ENCODE assay signal across 20 mouse cellular contexts in the genomic region with DNA sequence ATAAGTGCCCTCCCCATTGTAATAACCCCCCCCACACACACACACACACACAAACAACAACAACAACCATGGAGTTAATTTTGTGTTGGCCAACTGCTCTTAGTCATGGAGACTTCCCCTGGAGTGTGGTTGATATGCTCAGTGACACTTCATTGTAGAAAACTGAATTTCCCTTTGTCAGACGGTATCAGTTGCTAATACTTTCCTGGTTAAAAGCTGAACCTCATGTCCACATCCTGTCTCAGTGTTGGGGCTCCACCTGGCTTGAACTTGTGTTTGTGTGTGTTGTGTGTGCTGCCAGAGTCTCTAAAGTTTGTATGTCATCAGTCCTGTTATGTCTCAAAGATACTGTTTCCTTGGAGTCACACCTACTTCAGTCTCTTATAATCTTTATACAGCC. TPM values are rescaled to one million over a fixed set of nuclear protein-coding genes. Genes with fewer than 3 reads are reported as not detected.
"Had no signal": no experiment of that assay in that cellular context is flagged by ENCODE, and none has a peak within 500 bp of the region (broad histone marks: within the 10 kb centered on the region; RNA-seq: fewer than 3 reads in every experiment).

No protein-coding gene starts in this region.

- H3K27me3 ChIP-seq: midbrain, embryonic 12.5 days; neural tube, embryonic 13.5 days; neural tube, embryonic 15.5 days; stomach, embryonic 15.5 days had no signal

- H3K4me2 ChIP-seq: lung, embryonic 14.5 days; midbrain, embryonic 12.5 days; neural tube, embryonic 13.5 days; neural tube, embryonic 15.5 days; stomach, embryonic 15.5 days had no signal

- H3K27ac ChIP-seq: midbrain, embryonic 10.5 days; midbrain, embryonic 12.5 days; neural tube, embryonic 13.5 days; neural tube, embryonic 15.5 days; stomach, embryonic 15.5 days had no signal

- ATAC-seq: midbrain, embryonic 16.5 days had no signal

- H3K4me3 ChIP-seq: midbrain, embryonic 10.5 days; midbrain, embryonic 12.5 days; myocyte; neural tube, embryonic 13.5 days; neural tube, embryonic 15.5 days; stomach, embryonic 15.5 days had no signal

- H3K9ac ChIP-seq: lung, embryonic 14.5 days; midbrain, embryonic 12.5 days; neural tube, embryonic 13.5 days; neural tube, embryonic 15.5 days; stomach, embryonic 15.5 days had no signal

- H3K36me3 ChIP-seq: midbrain, embryonic 10.5 days; midbrain, embryonic 12.5 days; neural tube, embryonic 13.5 days; neural tube, embryonic 15.5 days; stomach, embryonic 15.5 days had no signal

- DNase-seq: lung, adult 18-20 months; lung, embryonic 14.5 days; lung, postnatal 10 days; lung, postnatal 4 days; midbrain, embryonic 14.5 days; retina, postnatal 1 day; right cerebral cortex, adult 18-20 months; thymus, adult 18-20 months; thymus, postnatal 14 days; thymus, postnatal 36 days had no signal

- H3K9me3 ChIP-seq: midbrain, embryonic 10.5 days; midbrain, embryonic 12.5 days; neural tube, embryonic 13.5 days; neural tube, embryonic 15.5 days; stomach, embryonic 15.5 days had no signal

RNA-seq across cellular contexts. Expression of gene Hepacam, which starts 12.7 kb away (rescaled TPM):
- polyA plus RNA-seq: liver, embryonic 16.5 days; lung, embryonic 14.5 days; myocyte; neural tube, embryonic 11.5 days; spleen, adult 2 months had no signal

RNA-seq across cellular contexts. Expression of gene Robo4, which starts 47.2 kb away (rescaled TPM):
- polyA plus RNA-seq: myocyte had no signal
